Mouse (Mus musculus): Measurements from ENCODE around the gene Alk.

GRCm38 (mm10) chr17:71913188-71913587, 691.2 kb downstream of the Alk start:
- no peak for TF ChIP-seq POLR2A (IDR thresholded peaks at IDR 0.05; ENCODE audit: insufficient read depth, low read depth, low read length)
- no peak for TF ChIP-seq CTCF (IDR thresholded peaks at IDR 0.05; ENCODE audit: insufficient read depth, low read depth, low read length)
